Mouse (Mus musculus): ENCODE measurements around the gene Olfr1247.

GRCm38 (mm10) chr2:89593057-89593456 is 20.9 kb downstream of the Olfr1247 start, which contains the start of gene Olfr1246:
- no peak for TF ChIP-seq CTCF (IDR thresholded peaks at IDR 0.05; ENCODE audit: low read depth, low read length)
- TF ChIP-seq POLR2A (IDR thresholded peaks at IDR 0.05; ENCODE audit: insufficient read depth, low read length): no peak
- no peak for TF ChIP-seq EP300 (IDR thresholded peaks at IDR 0.05; ENCODE audit: insufficient read depth, low read depth, low read length)

Measured in ES-Bruce4 (cell line).